Mouse (Mus musculus) liver, embryonic 12.5 days (tissue): Measurements from ENCODE around the gene Hoxb5. TPM values are rescaled to one million over a fixed set of nuclear protein-coding genes. Genes with fewer than 3 reads are reported as not detected.

Source experiments
- ATAC-seq: fragments of 200-750 bp; cut with Nextera tagmentation; 2 replicates; pipeline ENCODE4 v1.8.0; 2017; ENCODE audit warnings: moderate number of reproducible peaks, mild to moderate bottlenecking, moderate library complexity
- H3K27ac ChIP-seq: fragments of 300-500 bp; sonication (generic); 2 replicates; pipeline ENCODE4 v1.5.1; 2016; ENCODE audit warnings: mild to moderate bottlenecking
- H3K27me3 ChIP-seq: fragments of 300-500 bp; sonication (generic); replicated peaks from 2 replicates; pipeline ENCODE4 v1.6.1; 2016; ENCODE audit warnings: mild to moderate bottlenecking, moderate library complexity
- H3K36me3 ChIP-seq: fragments of 300-500 bp; sonication (generic); 2 replicates; pipeline ENCODE4 v1.6.1; 2016; ENCODE audit warnings: mild to moderate bottlenecking, moderate library complexity
- H3K4me1 ChIP-seq: fragments of 300-500 bp; sonication (generic); 2 replicates; pipeline ENCODE4 v1.6.1; 2016
- H3K4me2 ChIP-seq: fragments of 300-500 bp; sonication (generic); 2 replicates; pipeline ENCODE4 v1.6.1; 2016; ENCODE audit warnings: mild to moderate bottlenecking, moderate library complexity
- H3K4me3 ChIP-seq: fragments of 300-500 bp; sonication (generic); 2 replicates; pipeline ENCODE4 v1.5.1; 2016; ENCODE audit warnings: mild to moderate bottlenecking, moderate library complexity
- H3K9ac ChIP-seq: fragments of 300-500 bp; sonication (generic); 2 replicates; pipeline ENCODE4 v1.6.1; 2016; ENCODE audit warnings: mild to moderate bottlenecking, moderate library complexity
- H3K9me3 ChIP-seq: fragments of 300-500 bp; sonication (generic); replicated peaks from 2 replicates; pipeline ENCODE4 v1.6.1; 2016; ENCODE audit warnings: mild to moderate bottlenecking, moderate library complexity
- WGBS: fragments of 180-500 bp; shearing (Covaris S2); methylation state at CpG from one replicate; pipeline ENCODE4 v1.1.7; 2016; ENCODE audit not compliant: insufficient replicate concordance; 5-methylcytosine and 5-hydroxymethylcytosine counted together
- microRNA counts: library from miRNA; unstranded; fragments of <30 nt; microRNA quantifications from one replicate; lab custom pipeline; 2017
- microRNA-seq: library from miRNA; unstranded; fragments of <30 nt; microRNA quantifications from one replicate; pipeline ENCODE4, GENCODE M21; 2017
- polyA plus RNA-seq: library from polyadenylated mRNA; unstranded; fragments of >200 nt; fragmentation: Nextera tagmentation; extraction: Ambion mirVana; gene quantifications from 2 replicates; pipeline ENCODE4 v1.2.1, GENCODE M21; 2016

The Hoxb5 gene
- polyA plus RNA-seq, 1 experiment from 2014 or later = 1.5 TPM

DNA sequence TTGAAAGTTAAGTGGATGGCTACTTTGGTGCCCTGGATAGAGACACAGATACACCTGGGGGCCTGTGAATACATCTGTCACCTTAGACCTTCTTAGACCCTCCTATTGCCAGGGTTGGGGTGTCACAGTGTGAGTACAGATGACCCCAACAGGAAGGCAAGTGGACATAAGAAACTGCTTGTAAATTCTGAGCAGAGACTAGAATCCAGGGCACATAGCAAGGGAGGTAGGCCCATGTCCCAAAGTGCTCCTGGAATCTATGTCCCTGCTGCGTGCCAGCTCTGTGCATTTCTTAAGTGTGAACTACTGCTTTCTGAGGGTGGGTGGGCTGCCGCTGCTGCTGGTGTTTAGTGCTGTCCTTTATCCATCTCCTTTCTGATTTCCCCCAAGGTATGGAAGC, 47.7 kb downstream of the Hoxb5 start:
- Histone ChIP-seq H3K27ac (peak overlapping the region; percentile 54; the same call in 1 of the 2 replicates), H3K27me3 (peaks cover 93% of the 10 kb centered on the region), H3K9me3 (no peaks in the 10 kb centered on the region), H3K4me2 (no peak overlapping the region), H3K4me1 (peaks cover 16% of the 10 kb centered on the region), H3K4me3 (no peak overlapping the region), H3K36me3 (no peaks in the 10 kb centered on the region), H3K9ac (no peak overlapping the region)
- 58% methylated on average over 2 of the region's 2 CpGs for WGBS
- ATAC-seq = no peak

DNA sequence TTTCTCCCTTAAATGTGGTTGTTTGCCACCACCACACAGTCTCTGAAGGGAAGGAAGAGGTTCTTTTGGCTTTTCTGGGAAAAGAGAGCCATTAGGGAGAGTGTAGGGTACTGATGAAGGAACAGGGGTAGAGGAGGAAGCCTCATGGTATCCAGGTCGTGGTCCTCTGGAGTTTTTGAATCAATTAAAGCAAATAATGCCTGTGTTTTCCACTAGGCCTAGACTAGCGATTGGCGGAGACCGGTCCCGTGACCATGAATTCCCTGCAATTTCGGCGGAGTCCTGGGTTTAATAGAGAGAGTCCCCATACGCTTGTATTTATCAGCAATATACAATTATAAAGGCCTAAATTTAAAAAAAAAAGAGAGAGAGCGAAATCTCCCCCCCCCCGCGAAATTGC, 48.2 kb downstream of the Hoxb5 start:
- 19% methylated on average over 11 of the region's 11 CpGs for WGBS
- no peak for ATAC-seq
- Histone ChIP-seq H3K36me3 (no peaks in the 10 kb centered on the region), H3K27ac (peak overlapping the region; percentile 81; the same call in 1 of the 2 replicates), H3K4me2 (peak overlapping the region; percentile 25; the same call in 1 of the 2 replicates), H3K9ac (no peak overlapping the region), H3K27me3 (peaks cover 93% of the 10 kb centered on the region), H3K4me1 (peaks cover 11% of the 10 kb centered on the region), H3K4me3 (no peak overlapping the region), H3K9me3 (no peaks in the 10 kb centered on the region)

DNA sequence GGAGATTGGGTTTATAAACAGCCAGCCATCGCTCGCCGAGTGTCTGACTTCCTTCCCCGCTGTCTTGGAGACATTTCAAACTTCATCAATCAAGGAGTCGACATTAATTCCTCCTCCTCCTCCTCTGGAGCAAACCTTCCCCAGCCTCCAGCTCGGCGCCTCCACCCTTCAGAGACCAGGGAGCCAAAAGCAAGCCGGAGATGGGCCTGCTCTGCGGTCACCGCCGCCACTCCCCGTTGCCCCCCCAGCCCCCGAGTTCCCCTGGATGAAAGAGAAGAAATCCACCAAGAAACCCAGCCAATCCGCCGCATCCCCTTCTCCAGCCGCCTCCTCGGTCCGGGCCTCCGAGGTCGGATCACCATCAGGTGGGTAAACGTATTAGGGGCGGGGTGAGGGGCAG, 48.7 kb downstream of the Hoxb5 start:
- peak overlapping the region; percentile 63 for H3K9ac ChIP-seq
- ATAC-seq = no peak
- 6% methylated on average over 22 of the region's 22 CpGs for WGBS
- H3K4me3 ChIP-seq = peak overlapping the region; percentile 54
- peak overlapping the region; percentile 81 for H3K27ac ChIP-seq
- no peaks in the 10 kb centered on the region for H3K9me3 ChIP-seq
- H3K4me2 ChIP-seq = peak overlapping the region; percentile 25; the same call in 1 of the 2 replicates
- no peaks in the 10 kb centered on the region for H3K36me3 ChIP-seq
- H3K4me1 ChIP-seq = peaks cover 9% of the 10 kb centered on the region; the same call in 1 of the 2 replicates
- peaks cover 92% of the 10 kb centered on the region for H3K27me3 ChIP-seq

- peak overlapping the region; percentile 63 for H3K9ac ChIP-seq
- peak overlapping the region; percentile 81 for H3K27ac ChIP-seq
- under 1% methylated on average over 73 of the region's 75 CpGs for WGBS
- peaks cover 94% of the 10 kb centered on the region for H3K27me3 ChIP-seq
- H3K9me3 ChIP-seq = no peaks in the 10 kb centered on the region
- H3K4me2 ChIP-seq = peak overlapping the region; percentile 52
- H3K4me1 ChIP-seq = peaks cover 7% of the 10 kb centered on the region; the same call in 1 of the 2 replicates
- H3K36me3 ChIP-seq = no peaks in the 10 kb centered on the region
- peak overlapping the region; percentile 54 for H3K4me3 ChIP-seq
- no peak for ATAC-seq
These were observed 49.8 kb downstream of the Hoxb5 start for GRCm38 (mm10) chr11:96352691-96353521.

DNA sequence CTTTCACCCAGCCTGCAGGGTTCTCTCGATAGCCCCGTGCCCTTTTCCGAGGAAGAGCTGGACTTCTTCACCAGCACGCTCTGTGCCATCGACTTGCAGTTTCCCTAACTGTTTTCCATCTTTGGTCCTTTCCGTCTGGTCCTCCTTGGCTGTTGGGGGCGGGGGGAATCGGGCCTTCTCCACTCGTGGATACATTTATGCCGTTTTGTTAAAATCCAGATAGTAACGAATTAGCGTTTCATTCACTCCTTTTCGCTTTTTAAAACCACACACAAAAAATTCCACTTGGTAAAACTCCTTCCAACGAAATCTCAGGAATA, 50.3 kb downstream of the Hoxb5 start:
- 0 out of 2 replicates have a peak, but pooled peaks cover 2% of the 10 kb centered on the region for H3K4me1 ChIP-seq
- H3K36me3 ChIP-seq = no peaks in the 10 kb centered on the region
- WGBS = 6% methylated on average over 14 of the region's 14 CpGs
- no peaks in the 10 kb centered on the region for H3K9me3 ChIP-seq
- H3K27ac ChIP-seq = peak overlapping the region; percentile 81
- H3K9ac ChIP-seq = peak overlapping the region; percentile 63
- peak overlapping the region; percentile 52 for H3K4me2 ChIP-seq
- peak overlapping the region; percentile 54 for H3K4me3 ChIP-seq
- no peak for ATAC-seq
- peaks cover 92% of the 10 kb centered on the region for H3K27me3 ChIP-seq

- Histone ChIP-seq H3K27ac (peak overlapping the region; percentile 43; the same call in 1 of the 2 replicates), H3K9ac (peak overlapping the region; percentile 55), H3K4me3 (peak overlapping the region; percentile 26), H3K36me3 (no peaks in the 10 kb centered on the region), H3K4me2 (peak overlapping the region; percentile 50), H3K27me3 (peaks cover 88% of the 10 kb centered on the region), H3K9me3 (no peaks in the 10 kb centered on the region), H3K4me1 (no peaks in the 10 kb centered on the region)
- no peak for ATAC-seq
- 21% methylated on average over 8 of the region's 8 CpGs for WGBS
These were observed 50.8 kb downstream of the Hoxb5 start for GRCm38 (mm10) chr11:96353939-96354338.

- H3K4me2 ChIP-seq = peak overlapping the region; percentile 50
- H3K36me3 ChIP-seq = no peaks in the 10 kb centered on the region
- no peak for ATAC-seq
- H3K27me3 ChIP-seq = peaks cover 85% of the 10 kb centered on the region
- H3K4me3 ChIP-seq = peak overlapping the region; percentile 26
- H3K27ac ChIP-seq = peak overlapping the region; percentile 43
- H3K9me3 ChIP-seq = no peaks in the 10 kb centered on the region
- H3K4me1 ChIP-seq = no peaks in the 10 kb centered on the region
- WGBS = 2% methylated on average over 25 of the region's 25 CpGs
- peak overlapping the region; percentile 55 for H3K9ac ChIP-seq
These were observed 51.2 kb downstream of the Hoxb5 start for GRCm38 (mm10) chr11:96354376-96354775.

GRCm38 (mm10) chr11:96354801-96355311, 51.7 kb downstream of the Hoxb5 start:
- peak overlapping the region; percentile 43; the same call in 1 of the 2 replicates for H3K27ac ChIP-seq
- H3K4me3 ChIP-seq = peak overlapping the region; percentile 26; the same call in 1 of the 2 replicates
- H3K9me3 ChIP-seq = no peaks in the 10 kb centered on the region
- ATAC-seq = no peak
- no peaks in the 10 kb centered on the region for H3K4me1 ChIP-seq
- WGBS = 12% methylated on average over 9 of the region's 9 CpGs
- peak overlapping the region; percentile 50 for H3K4me2 ChIP-seq
- H3K9ac ChIP-seq = 0 out of 2 replicates have a peak overlapping the region, but pooled peaks have one; percentile 55
- peaks cover 85% of the 10 kb centered on the region for H3K27me3 ChIP-seq
- no peaks in the 10 kb centered on the region for H3K36me3 ChIP-seq

MicroRNA genes within 50 kb of the gene (microRNA counts, 519-probe panel; counts per million panel counts)
- 4,184 counts per million, percentile 79 among the panel's probes with 10 or more counts for microRNA mmu-miR-10a (lab: Ali Mortazavi, UCI)
- 582 counts per million, percentile 70 among the panel's probes with 10 or more counts for microRNA mmu-miR-196a (lab: Ali Mortazavi, UCI)

Small RNA genes lying within 50 kb of the gene (microRNA-seq; reads per million reads assigned to microRNA genes)
- gene Mir10a = 12,246 reads per million, percentile 94 among the genes with 10 or more reads in this experiment
- gene Mir196a-1 = not detected

Other genes with a start within 250 kb of the Hoxb5 start
- gene Ube2z, start 237.9 kb upstream of the Hoxb5 start, polyA plus RNA-seq = 26.4 and 27.2 TPM in 2 replicates
- gene Atp5g1, start 227.7 kb upstream of the Hoxb5 start, polyA plus RNA-seq = 657 and 705 TPM in 2 replicates
- gene Calcoco2, start 191.4 kb upstream of the Hoxb5 start, polyA plus RNA-seq = not detected in 2 replicates
- not detected in 2 replicates for gene Ttll6, start 169.6 kb upstream of the Hoxb5 start, polyA plus RNA-seq
- not detected in 2 replicates for gene Hoxb13, start 109.0 kb upstream of the Hoxb5 start, polyA plus RNA-seq
- not detected in 2 replicates for gene Hoxb9, start 31.9 kb upstream of the Hoxb5 start, polyA plus RNA-seq
- not detected in 2 replicates for gene Hoxb8, start 21.4 kb upstream of the Hoxb5 start, polyA plus RNA-seq
- gene Hoxb7, start 16.7 kb upstream of the Hoxb5 start, polyA plus RNA-seq = 0.18 and 0.37 TPM in 2 replicates
- gene Hoxb6, start 10.9 kb upstream of the Hoxb5 start, polyA plus RNA-seq = 0.30 TPM in 2 replicates
- 0.62 and 0.66 TPM in 2 replicates for gene Hoxb4, start 14.9 kb downstream of the Hoxb5 start, polyA plus RNA-seq
- gene Hoxb3, start 20.0 kb downstream of the Hoxb5 start, polyA plus RNA-seq = 0.31 and 0.36 TPM in 2 replicates
- gene Hoxb2, start 47.2 kb downstream of the Hoxb5 start, polyA plus RNA-seq = 4.4 and 4.6 TPM in 2 replicates
- 0.14 and 0.22 TPM in 2 replicates for gene Hoxb1, start 62.4 kb downstream of the Hoxb5 start, polyA plus RNA-seq
- gene Skap1, start 161.3 kb downstream of the Hoxb5 start, polyA plus RNA-seq = 0.14 and 0.51 TPM in 2 replicates